Mouse (Mus musculus) ES-E14 (cell line): Measurements from ENCODE around the gene Pmch.

ENCODE experiments used
- CHD2 ChIP-seq: IDR thresholded peaks from 2 replicates; pipeline ENCODE4 v1.6.1; 2014; ENCODE audit warnings: mild to moderate bottlenecking, low read depth, low read length, inconsistent platforms
- HCFC1 ChIP-seq: IDR thresholded peaks from 2 replicates; pipeline ENCODE4 v1.6.1; 2012; ENCODE audit warnings: low read length, inconsistent platforms, borderline replicate concordance; ENCODE audit not compliant: insufficient read depth
- MAFK ChIP-seq: IDR thresholded peaks from 2 replicates; pipeline ENCODE4 v1.6.1; 2014; ENCODE audit warnings: mild to moderate bottlenecking, low read depth, low read length, inconsistent platforms; ENCODE audit not compliant: insufficient read depth
- ZNF384 ChIP-seq: IDR thresholded peaks from 2 replicates; pipeline ENCODE4 v1.6.1; 2012; ENCODE audit warnings: low read depth, low read length, inconsistent platforms

DNA sequence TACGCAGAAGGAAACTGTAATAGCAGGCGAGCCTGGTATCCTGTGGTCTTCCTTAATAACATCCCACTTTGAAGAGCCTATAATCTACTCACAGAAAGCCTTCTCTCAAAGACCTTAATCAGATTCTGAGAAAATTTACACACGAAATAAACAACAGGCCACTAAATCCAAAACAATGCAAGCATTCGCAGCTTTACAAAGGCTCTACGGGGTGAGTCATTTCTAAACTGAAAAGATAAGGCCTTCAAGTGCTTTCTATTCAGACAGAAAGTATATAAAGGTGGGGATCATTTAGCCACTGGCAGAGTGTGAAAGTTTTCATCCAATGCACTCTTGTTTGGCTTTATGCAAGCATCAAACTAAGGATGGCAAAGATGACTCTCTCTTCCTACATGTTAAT, at the start of gene Pmch:
- TF ChIP-seq HCFC1 (no peak), ZNF384 (no peak), CHD2 (no peak), MAFK (no peak)
